Mouse (Mus musculus) heart, adult 10 weeks (tissue): Measurements from ENCODE around the gene Rtl10. TPM values are rescaled to one million over a fixed set of nuclear protein-coding genes. Genes with fewer than 3 reads are reported as not detected.

Experiments used
- polyA plus RNA-seq: library from polyadenylated mRNA; stranded (reverse); fragments of 350-450 nt; fragmentation: Illumina TruSeq; extraction: RNeasy Lipid Tissue Mini Kit (QIAGEN cat#74804); gene quantifications from one replicate; pipeline ENCODE4 v1.2.3, GENCODE M21; 2014; ENCODE audit warnings: low read depth, low replicate concordance

Rtl10 gene
- polyA plus RNA-seq: 1.8 TPM

GRCm38 (mm10) chr16:18498558-18498990, at the start of gene Rtl10, which contains the start of gene Gnb1l:
Gene Rtl10 (plus strand): TSS chr16:18498901.
Gene Gnb1l (plus strand): TSS chr16:18498713.

Other genes with a start within 250 kb of the Rtl10 start
- gene Gm49776, start 240.6 kb upstream of the Rtl10 start, polyA plus RNA-seq: not detected
- 8.7 TPM for gene Dgcr8, start 209.7 kb upstream of the Rtl10 start, polyA plus RNA-seq
- 260 TPM for gene Tango2, start 150.8 kb upstream of the Rtl10 start, polyA plus RNA-seq
- gene Arvcf, start 150.7 kb upstream of the Rtl10 start, polyA plus RNA-seq: 15.8 TPM
- gene Txnrd2, start 72.5 kb upstream of the Rtl10 start, polyA plus RNA-seq: 45.8 TPM
- gene Comt, start 72.0 kb upstream of the Rtl10 start, polyA plus RNA-seq: 213 TPM
- 4.4 TPM for gene Gnb1l, start 188 bp upstream of the Rtl10 start, polyA plus RNA-seq
- 0.71 TPM for gene Tbx1, start 91.8 kb downstream of the Rtl10 start, polyA plus RNA-seq
- not detected for gene Gp1bb, start 123.5 kb downstream of the Rtl10 start, polyA plus RNA-seq
- gene Gm49601, start 127.5 kb downstream of the Rtl10 start, polyA plus RNA-seq: 2.8 TPM
- 5.7 TPM for gene Sept5, start 131.1 kb downstream of the Rtl10 start, polyA plus RNA-seq